19 mouse cellular contexts compared by ENCODE assay signal in the genomic region with DNA sequence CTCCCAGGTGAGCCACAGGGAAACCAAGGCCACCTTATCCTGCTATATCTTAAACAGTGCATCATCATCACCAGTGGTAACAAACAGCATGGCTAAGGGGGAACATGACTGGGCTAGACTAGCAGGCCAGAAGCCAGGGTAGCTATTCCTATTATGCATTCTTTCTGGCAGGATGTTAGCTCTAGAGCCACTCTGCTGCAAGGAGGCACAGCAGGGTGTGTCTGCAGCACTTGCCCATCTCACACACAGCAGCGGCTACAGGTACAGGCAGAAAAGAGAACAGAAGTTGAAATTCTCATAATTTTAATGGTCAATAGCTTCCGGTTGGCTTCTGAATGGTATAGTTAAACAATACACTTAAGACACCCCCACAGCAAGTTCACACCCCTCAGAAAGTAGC. TPM values are rescaled to one million over a fixed set of nuclear protein-coding genes. Genes with fewer than 3 reads are reported as not detected.
DNase-seq lines count a peak whose midpoint lies in the region; ATAC-seq and TF ChIP-seq lines count a peak whose summit lies in the region.
"Had no signal": no experiment of that assay in that cellular context is flagged by ENCODE, and none has a peak within 500 bp of the region (broad histone marks: within the 10 kb centered on the region; RNA-seq: fewer than 3 reads in every experiment).

No protein-coding gene starts in this region.

- intact Hi-C loops in heart, adult 2 months (cut with DNase I), result no loop called here

- H3K27me3 ChIP-seq in cerebellum, adult 2 months (ENCODE audit: control insufficient read depth, insufficient read depth, low read length), result no peaks in the 10 kb centered on the region
- H3K27me3 ChIP-seq in heart, adult 2 months (ENCODE audit: control insufficient read depth, insufficient read depth, low read length), result no peaks in the 10 kb centered on the region
- H3K27me3 ChIP-seq in heart, embryonic 14.5 days (ENCODE audit: control insufficient read depth, insufficient read depth, low read length), result no peaks in the 10 kb centered on the region
- no peaks in the 10 kb centered on the region for H3K27me3 ChIP-seq in heart, embryonic 10.5 days (ENCODE audit: insufficient read depth, poor library complexity, severe bottlenecking)
- H3K27me3 ChIP-seq: embryonic facial prominence, embryonic 15.5 days; forebrain, embryonic 15.5 days; hindbrain, embryonic 13.5 days had no signal

- H3K4me3 ChIP-seq in cerebellum, adult 2 months (replicated peaks; ENCODE audit: insufficient read depth, low read depth, low read length), result no peak overlapping the region
- no peak overlapping the region for H3K4me3 ChIP-seq in heart, adult 2 months
- no peak overlapping the region for H3K4me3 ChIP-seq in heart, embryonic 14.5 days (ENCODE audit: control insufficient read depth in 1 of 2, insufficient read depth in 1 of 2, low read depth in 1 of 2, low read length in 2 of 2)
- H3K4me3 ChIP-seq in heart, embryonic 10.5 days, result no peak overlapping the region
- H3K4me3 ChIP-seq: embryonic facial prominence, embryonic 15.5 days; forebrain, embryonic 15.5 days; hindbrain, embryonic 13.5 days had no signal

- peak; percentile 40 to 60 for DNase-seq in cerebellum, adult 2 months
- no peak for DNase-seq in cerebellum, adult 8-10 months
- no peak for DNase-seq in heart, adult 2 months
- no peak for DNase-seq in heart, adult 8-10 months (ENCODE audit: low spot score)
- no peak for DNase-seq in heart, embryonic 10.5 days (ENCODE audit: low spot score)
- DNase-seq in urinary bladder, postnatal 14 days (ENCODE audit: low spot score), result peak; percentile 29
- no peak for DNase-seq in urinary bladder, adult 2 months (ENCODE audit: low spot score)
- DNase-seq: adrenal gland, postnatal 25 days; B cell, adult 2 months; embryo, embryonic 11 days; gastrocnemius, postnatal 10 days; kidney, adult 11 months; kidney, adult 9 months had no signal

- TF ChIP-seq EP300 in heart, adult 2 months (IDR thresholded peaks at IDR 0.05; ENCODE audit: insufficient read depth, low read depth, low read length), result no peak

- H3K4me1 ChIP-seq in cerebellum, adult 2 months (ENCODE audit: control insufficient read depth, insufficient read depth, low read length), result peaks cover 36% of the 10 kb centered on the region
- peaks cover 15% of the 10 kb centered on the region for H3K4me1 ChIP-seq in heart, adult 2 months (ENCODE audit: control insufficient read depth, insufficient read depth, low read length)
- peaks cover 21 to 43% of the 10 kb centered on the region in 2 experiments for H3K4me1 ChIP-seq in heart, embryonic 14.5 days (ENCODE audit: control insufficient read depth in 2 of 2, insufficient read depth in 2 of 2, low read length in 2 of 2)
- H3K4me1 ChIP-seq in heart, embryonic 10.5 days, result peaks cover 42% of the 10 kb centered on the region

- H3K9ac ChIP-seq in heart, adult 2 months (ENCODE audit: low read depth, low read length), result no peak overlapping the region
- 0 out of 2 replicates have a peak overlapping the region, but pooled peaks have one; percentile 21 for H3K9ac ChIP-seq in heart, embryonic 14.5 days (ENCODE audit: low read length)
- H3K9ac ChIP-seq: embryonic facial prominence, embryonic 15.5 days; forebrain, embryonic 15.5 days; hindbrain, embryonic 13.5 days had no signal

- H3K36me3 ChIP-seq in heart, adult 2 months (ENCODE audit: control insufficient read depth, insufficient read depth, low read length), result peaks cover 4% of the 10 kb centered on the region
- peaks cover 70% of the 10 kb centered on the region for H3K36me3 ChIP-seq in heart, embryonic 14.5 days (ENCODE audit: control insufficient read depth, insufficient read depth, low read length)
- H3K36me3 ChIP-seq in heart, embryonic 10.5 days, result peaks cover 77% of the 10 kb centered on the region

- WGBS in cerebellum, adult 2 months, result 44% methylated on average over 2 of the region's 2 CpGs
- 84% methylated on average over 2 of the region's 2 CpGs for WGBS in heart, adult 2 months
- WGBS in heart, embryonic 14.5 days, result 93% methylated on average over 2 of the region's 2 CpGs
- whole genome bisulfite sequencing in heart, embryonic 10.5 days, result 91% methylated on average over 2 of the region's 2 CpGs

- H3K79me2 ChIP-seq in heart, adult 2 months (replicated peaks; ENCODE audit: control insufficient read depth, insufficient read depth, low read length), result peaks cover 2% of the 10 kb centered on the region; the same call in 1 of the 2 replicates

- H3K4me2 ChIP-seq in heart, embryonic 14.5 days (ENCODE audit: low read length), result no peak overlapping the region
- H3K4me2 ChIP-seq: embryonic facial prominence, embryonic 15.5 days; forebrain, embryonic 15.5 days; hindbrain, embryonic 13.5 days had no signal

- TF ChIP-seq POLR2A in cerebellum, adult 2 months (IDR thresholded peaks at IDR 0.05; ENCODE audit: borderline replicate concordance, insufficient read depth, low read length), result no peak
- TF ChIP-seq POLR2A in heart, adult 2 months (IDR thresholded peaks at IDR 0.05; ENCODE audit: insufficient read depth, low read depth, low read length), result no peak

- H3K27ac ChIP-seq in cerebellum, adult 2 months (ENCODE audit: insufficient read depth, low read length), result no peak overlapping the region
- peak overlapping the region; percentile 18; the same call in 1 of the 2 replicates for H3K27ac ChIP-seq in heart, adult 2 months
- peak overlapping the region; percentile 50 to 55; a peak in 2 of 4 replicates for H3K27ac ChIP-seq in heart, embryonic 14.5 days (replicated peaks in 1 of 2; ENCODE audit: control insufficient read depth in 1 of 2, insufficient read depth in 1 of 2, low read depth in 2 of 2, low read length in 2 of 2)
- H3K27ac ChIP-seq in heart, embryonic 10.5 days, result no peak overlapping the region
- H3K27ac ChIP-seq: embryonic facial prominence, embryonic 15.5 days; forebrain, embryonic 15.5 days; hindbrain, embryonic 13.5 days; hindbrain, postnatal 0 days had no signal

- no peaks in the 10 kb centered on the region for H3K9me3 ChIP-seq in heart, embryonic 14.5 days (ENCODE audit: control insufficient read depth, low read length)
- H3K9me3 ChIP-seq in heart, embryonic 10.5 days, result no peaks in the 10 kb centered on the region
- H3K9me3 ChIP-seq: embryonic facial prominence, embryonic 15.5 days; forebrain, embryonic 15.5 days; hindbrain, embryonic 13.5 days had no signal

- no peak for ATAC-seq in heart, embryonic 14.5 days (ENCODE audit: insufficient number of reproducible peaks, insufficient read depth, low FRiP score, low read depth)
- ATAC-seq: CD4-positive, CD25-positive, alpha-beta regulatory T cell, adult 4 months; forebrain, embryonic 15.5 days; hindbrain, postnatal 0 days had no signal

- TF ChIP-seq CTCF in cerebellum, adult 2 months (IDR thresholded peaks at IDR 0.05; ENCODE audit: borderline replicate concordance, insufficient read depth, low read depth, low read length), result no peak
- TF ChIP-seq CTCF in heart, adult 2 months (IDR thresholded peaks at IDR 0.05), result no peak

RNA-seq across cellular contexts. Expression of a gene that starts 14.9 kb away (rescaled TPM):
- polyA plus RNA-seq in cerebellum, adult 2 months (2012; rRNA removed), result 58.3 and 62.7 TPM in 2 replicates
- 10 to 100 TPM; 28.3 to 31.4 TPM for total RNA-seq in heart, adult 2 months (2021)
- polyA plus RNA-seq in heart, adult 2 months (2012; rRNA removed), result 59.6 and 66.7 TPM in 2 replicates
- 10 to 100 TPM; 29.8 to 35.3 (median 31.1) TPM for total RNA-seq in heart, adult 8-10 months (2022)
- polyA plus RNA-seq in heart, embryonic 14.5 days (2014; fragmentation: Nextera tagmentation; extraction: Ambion mirVana), result 63.3 and 67.3 TPM in 2 replicates
- 77.3 and 80.5 TPM in 2 replicates for polyA plus RNA-seq in heart, embryonic 10.5 days (2016; fragmentation: Nextera tagmentation; extraction: Ambion mirVana)
- 46.7 and 51.1 TPM in 2 replicates for polyA plus RNA-seq in urinary bladder, adult 2 months (2012; rRNA removed)

RNA-seq across cellular contexts. Expression of a gene that starts 33.7 kb away (rescaled TPM):
- 21.5 and 21.9 TPM in 2 replicates for polyA plus RNA-seq in cerebellum, adult 2 months (2012; rRNA removed)
- 10 to 100 TPM; 20.6 to 21.0 TPM for total RNA-seq in heart, adult 2 months (2021)
- polyA plus RNA-seq in heart, adult 2 months (2012; rRNA removed), result 14.4 and 22.1 TPM in 2 replicates
- total RNA-seq in heart, adult 8-10 months (2022), result 10 to 100 TPM; 19.9 to 23.9 (median 21.3) TPM
- 27.6 and 30.2 TPM in 2 replicates for polyA plus RNA-seq in heart, embryonic 14.5 days (2014; fragmentation: Nextera tagmentation; extraction: Ambion mirVana)
- 36.6 and 40.9 TPM in 2 replicates for polyA plus RNA-seq in heart, embryonic 10.5 days (2016; fragmentation: Nextera tagmentation; extraction: Ambion mirVana)
- polyA plus RNA-seq in urinary bladder, adult 2 months (2012; rRNA removed), result 17.0 and 17.2 TPM in 2 replicates

RNA-seq across cellular contexts. Expression of a gene that starts 50.4 kb away (rescaled TPM):
- 16.6 and 16.7 TPM in 2 replicates for polyA plus RNA-seq in cerebellum, adult 2 months (2012; rRNA removed)
- 10 to 100 TPM; 11.4 to 13.4 TPM for total RNA-seq in heart, adult 2 months (2021)
- polyA plus RNA-seq in heart, adult 2 months (2012; rRNA removed), result 15.6 and 20.0 TPM in 2 replicates
- total RNA-seq in heart, adult 8-10 months (2022), result 10 to 100 TPM in 2 of 4 experiments, 1 to 10 TPM in 2; 8.6 to 15.0 (median 11.0) TPM
- polyA plus RNA-seq in heart, embryonic 14.5 days (2014; fragmentation: Nextera tagmentation; extraction: Ambion mirVana), result 20.4 and 21.1 TPM in 2 replicates
- polyA plus RNA-seq in heart, embryonic 10.5 days (2016; fragmentation: Nextera tagmentation; extraction: Ambion mirVana), result 25.5 and 28.6 TPM in 2 replicates
- 23.2 and 24.0 TPM in 2 replicates for polyA plus RNA-seq in urinary bladder, adult 2 months (2012; rRNA removed)

RNA-seq across cellular contexts. Expression of a gene that starts 52.6 kb away (rescaled TPM):
- polyA plus RNA-seq in cerebellum, adult 2 months (2012; rRNA removed), result 3.3 and 4.5 TPM in 2 replicates
- total RNA-seq in heart, adult 2 months (2021), result 10 to 100 TPM in 1 of 2 experiments, 1 to 10 TPM in 1; 8.4 to 10.5 TPM
- 7.4 TPM in 2 replicates for polyA plus RNA-seq in heart, adult 2 months (2012; rRNA removed)
- total RNA-seq in heart, adult 8-10 months (2022), result 10 to 100 TPM in 2 of 4 experiments, 1 to 10 TPM in 2; 6.4 to 16.4 (median 10.4) TPM
- 29.6 and 40.4 TPM in 2 replicates for polyA plus RNA-seq in heart, embryonic 14.5 days (2014; fragmentation: Nextera tagmentation; extraction: Ambion mirVana)
- polyA plus RNA-seq in heart, embryonic 10.5 days (2016; fragmentation: Nextera tagmentation; extraction: Ambion mirVana), result 60.9 and 82.5 TPM in 2 replicates
- polyA plus RNA-seq in urinary bladder, adult 2 months (2012; rRNA removed), result 11.6 and 14.1 TPM in 2 replicates

Comparison
In these comparisons a context has a peak if more than half of its experiments do, and no peak if none do; other contexts are left out.
1. DNase-seq: peak in cerebellum, adult 2 months (2 of 2) and urinary bladder, postnatal 14 days (single experiment); none in cerebellum, adult 8-10 months (single experiment), heart, adult 2 months (0 of 2), heart, adult 8-10 months (single experiment), heart, embryonic 10.5 days (single experiment) and urinary bladder, adult 2 months (single experiment).
2. H3K27ac ChIP-seq: peak in heart, adult 2 months (single experiment) and heart, embryonic 14.5 days (2 of 2); none in cerebellum, adult 2 months (single experiment) and heart, embryonic 10.5 days (single experiment).